Mouse (Mus musculus) hindbrain, embryonic 15.5 days (tissue): ENCODE measurements around the gene Ccndbp1. TPM values are rescaled to one million over a fixed set of nuclear protein-coding genes. Genes with fewer than 3 reads are reported as not detected.

ENCODE experiments used
- ATAC-seq: fragments of 200-750 bp; cut with Nextera tagmentation; 2 replicates; pipeline ENCODE4 v1.8.0; 2017; ENCODE audit warnings: low read depth, moderate number of reproducible peaks, moderate TSS enrichment; ENCODE audit not compliant: low FRiP score
- H3K27ac ChIP-seq: fragments of 300-500 bp; sonication (generic); replicated peaks from 2 replicates; pipeline ENCODE4 v1.5.1; 2015; ENCODE audit warnings: mild to moderate bottlenecking, inconsistent platforms
- H3K27me3 ChIP-seq: fragments of 300-500 bp; sonication (generic); 2 replicates; pipeline ENCODE4 v1.6.1; 2015; ENCODE audit warnings: control low read depth, inconsistent platforms
- H3K36me3 ChIP-seq: fragments of 300-500 bp; sonication (generic); 2 replicates; pipeline ENCODE4 v1.6.1; 2015; ENCODE audit warnings: control low read depth, inconsistent platforms
- H3K4me1 ChIP-seq: fragments of 300-500 bp; sonication (generic); replicated peaks from 2 replicates; pipeline ENCODE4 v1.6.1; 2015; ENCODE audit warnings: control low read depth, inconsistent platforms
- H3K4me2 ChIP-seq: fragments of 300-500 bp; sonication (generic); 2 replicates; pipeline ENCODE4 v1.6.1; 2015; ENCODE audit warnings: moderate library complexity, mild to moderate bottlenecking, inconsistent platforms
- H3K4me3 ChIP-seq: fragments of 300-500 bp; sonication (generic); 2 replicates; pipeline ENCODE4 v1.5.1; 2015; ENCODE audit warnings: mild to moderate bottlenecking, inconsistent platforms
- H3K9ac ChIP-seq: fragments of 300-500 bp; sonication (generic); 2 replicates; pipeline ENCODE4 v1.6.1; 2015; ENCODE audit warnings: inconsistent platforms
- H3K9me3 ChIP-seq: fragments of 300-500 bp; sonication (generic); 2 replicates; pipeline ENCODE4 v1.6.1; 2016; ENCODE audit warnings: control low read depth, inconsistent platforms
- WGBS: fragments of 180-500 bp; shearing (Covaris S2); methylation state at CpG from one replicate; pipeline ENCODE4 v1.1.7; 2015; 5-methylcytosine and 5-hydroxymethylcytosine counted together
- microRNA-seq: library from miRNA; unstranded; fragments of <30 nt; microRNA quantifications from one replicate; pipeline ENCODE4, GENCODE M21; 2016
- polyA plus RNA-seq: library from polyadenylated mRNA; unstranded; fragments of >200 nt; fragmentation: Nextera tagmentation; extraction: Ambion mirVana; gene quantifications from 2 replicates; pipeline ENCODE4 v1.2.1, GENCODE M21; 2015

Ccndbp1 gene
- polyA plus RNA-seq, 1 experiment from 2014 or later: 77.2 TPM

GRCm38 (mm10) chr2:121041098-121041497, 32.9 kb downstream of the Ccndbp1 start:
- no peak for ATAC-seq
- Histone ChIP-seq H3K4me1 (no peaks in the 10 kb centered on the region), H3K4me3 (no peak overlapping the region), H3K4me2 (no peak overlapping the region), H3K9ac (no peak overlapping the region), H3K9me3 (no peaks in the 10 kb centered on the region), H3K36me3 (no peaks in the 10 kb centered on the region), H3K27me3 (no peaks in the 10 kb centered on the region), H3K27ac (no peak overlapping the region)
- WGBS: 53% methylated on average over 5 of the region's 5 CpGs

- H3K36me3 ChIP-seq: no peaks in the 10 kb centered on the region
- H3K9ac ChIP-seq: no peak overlapping the region
- WGBS: 63% methylated on average over 4 of the region's 4 CpGs
- no peaks in the 10 kb centered on the region for H3K4me1 ChIP-seq
- no peak for ATAC-seq
- H3K27ac ChIP-seq: no peak overlapping the region
- no peaks in the 10 kb centered on the region for H3K27me3 ChIP-seq
- H3K4me3 ChIP-seq: no peak overlapping the region
- no peak overlapping the region for H3K4me2 ChIP-seq
- no peaks in the 10 kb centered on the region for H3K9me3 ChIP-seq
Observed at GRCm38 (mm10) chr2:121045653-121046052, 37.5 kb downstream of the Ccndbp1 start.

GRCm38 (mm10) chr2:121052176-121052575, 44.0 kb downstream of the Ccndbp1 start:
- H3K9ac ChIP-seq: no peak overlapping the region
- H3K36me3 ChIP-seq: no peaks in the 10 kb centered on the region
- H3K4me3 ChIP-seq: no peak overlapping the region
- no peak for ATAC-seq
- H3K4me1 ChIP-seq: no peaks in the 10 kb centered on the region
- 92% methylated on average over 5 of the region's 5 CpGs for WGBS
- no peak overlapping the region for H3K4me2 ChIP-seq
- no peaks in the 10 kb centered on the region for H3K27me3 ChIP-seq
- no peaks in the 10 kb centered on the region for H3K9me3 ChIP-seq
- no peak overlapping the region for H3K27ac ChIP-seq

GRCm38 (mm10) chr2:121054060-121054459, 45.9 kb downstream of the Ccndbp1 start:
- no peaks in the 10 kb centered on the region for H3K4me1 ChIP-seq
- no peaks in the 10 kb centered on the region for H3K36me3 ChIP-seq
- no peak overlapping the region for H3K4me2 ChIP-seq
- no peaks in the 10 kb centered on the region for H3K9me3 ChIP-seq
- 80% methylated on average over 2 of the region's 2 CpGs for WGBS
- H3K9ac ChIP-seq: no peak overlapping the region
- no peak overlapping the region for H3K4me3 ChIP-seq
- H3K27ac ChIP-seq: no peak overlapping the region
- H3K27me3 ChIP-seq: no peaks in the 10 kb centered on the region
- ATAC-seq: no peak

- no peak for ATAC-seq
- WGBS: 92% methylated on average over 6 of the region's 6 CpGs
Observed at GRCm38 (mm10) chr2:121055915-121056314, 47.7 kb downstream of the Ccndbp1 start.

GRCm38 (mm10) chr2:121057997-121058396, 49.8 kb downstream of the Ccndbp1 start:
- WGBS: 78% methylated on average over 6 of the region's 6 CpGs
- Histone ChIP-seq H3K27ac (no peak overlapping the region), H3K4me2 (no peak overlapping the region), H3K4me3 (no peak overlapping the region), H3K9me3 (no peaks in the 10 kb centered on the region), H3K36me3 (no peaks in the 10 kb centered on the region), H3K27me3 (no peaks in the 10 kb centered on the region), H3K9ac (no peak overlapping the region), H3K4me1 (no peaks in the 10 kb centered on the region)
- no peak for ATAC-seq

More at GRCm38 (mm10) chr2:121055915-121056314, 47.7 kb downstream of the Ccndbp1 start:
- no peaks in the 10 kb centered on the region for H3K27me3 ChIP-seq
- H3K4me2 ChIP-seq: no peak overlapping the region
- H3K4me1 ChIP-seq: no peaks in the 10 kb centered on the region
- H3K36me3 ChIP-seq: no peaks in the 10 kb centered on the region
- H3K4me3 ChIP-seq: no peak overlapping the region
- H3K9me3 ChIP-seq: no peaks in the 10 kb centered on the region
- H3K27ac ChIP-seq: no peak overlapping the region
- H3K9ac ChIP-seq: no peak overlapping the region

- Histone ChIP-seq H3K27ac (no peak overlapping the region), H3K4me1 (no peaks in the 10 kb centered on the region), H3K9me3 (no peaks in the 10 kb centered on the region), H3K9ac (no peak overlapping the region), H3K4me3 (no peak overlapping the region), H3K27me3 (no peaks in the 10 kb centered on the region), H3K4me2 (no peak overlapping the region), H3K36me3 (no peaks in the 10 kb centered on the region)
- no peak for ATAC-seq
- WGBS: 89% methylated on average over 2 of the region's 2 CpGs
Observed at GRCm38 (mm10) chr2:121061315-121061714, 53.1 kb downstream of the Ccndbp1 start.

Small RNA genes lying within 50 kb of the gene (microRNA-seq; reads per million reads assigned to microRNA genes)
- gene Gm44325: not detected

Other genes with a start within 250 kb of the Ccndbp1 start
- gene Cdan1, start 158.3 kb upstream of the Ccndbp1 start, polyA plus RNA-seq: 5.7 and 7.9 TPM in 2 replicates
- gene Ttbk2, start 157.8 kb upstream of the Ccndbp1 start, polyA plus RNA-seq: 12.3 and 12.4 TPM in 2 replicates
- 30.7 and 30.9 TPM in 2 replicates for gene Ubr1, start 37.7 kb upstream of the Ccndbp1 start, polyA plus RNA-seq
- gene Tmem62, start 31.4 kb upstream of the Ccndbp1 start, polyA plus RNA-seq: 12.4 and 14.1 TPM in 2 replicates
- gene Epb42, start 28.7 kb downstream of the Ccndbp1 start, polyA plus RNA-seq: 0.35 and 0.37 TPM in 2 replicates
- gene Tgm5, start 77.4 kb downstream of the Ccndbp1 start, polyA plus RNA-seq: 0.05 TPM in 1 of 2 replicates, not detected in the other
- gene Tgm7, start 101.4 kb downstream of the Ccndbp1 start, polyA plus RNA-seq: 0.07 TPM in 1 of 2 replicates, not detected in the other
- gene Adal, start 132.0 kb downstream of the Ccndbp1 start, polyA plus RNA-seq: 26.9 and 27.7 TPM in 2 replicates
- 19.0 and 21.0 TPM in 2 replicates for gene Lcmt2, start 132.2 kb downstream of the Ccndbp1 start, polyA plus RNA-seq
- gene Tubgcp4, start 162.3 kb downstream of the Ccndbp1 start, polyA plus RNA-seq: 45.5 and 47.1 TPM in 2 replicates
- gene Zscan29, start 162.7 kb downstream of the Ccndbp1 start, polyA plus RNA-seq: 7.0 and 7.1 TPM in 2 replicates